Mouse (Mus musculus) neural tube, postnatal 0 days (tissue): ENCODE measurements around the gene Adprm. TPM values are rescaled to one million over a fixed set of nuclear protein-coding genes. Genes with fewer than 3 reads are reported as not detected.

Source experiments
- microRNA-seq: library from miRNA; unstranded; fragments of <30 nt; microRNA quantifications from one replicate; pipeline ENCODE4, GENCODE M21; 2016
- polyA plus RNA-seq: library from polyadenylated mRNA; unstranded; fragments of >200 nt; fragmentation: Nextera tagmentation; extraction: Ambion mirVana; gene quantifications from 2 replicates; pipeline ENCODE4 v1.2.1, GENCODE M21; 2015

Gene Adprm
- 25.3 and 27.4 TPM in 2 replicates for polyA plus RNA-seq

DNA sequence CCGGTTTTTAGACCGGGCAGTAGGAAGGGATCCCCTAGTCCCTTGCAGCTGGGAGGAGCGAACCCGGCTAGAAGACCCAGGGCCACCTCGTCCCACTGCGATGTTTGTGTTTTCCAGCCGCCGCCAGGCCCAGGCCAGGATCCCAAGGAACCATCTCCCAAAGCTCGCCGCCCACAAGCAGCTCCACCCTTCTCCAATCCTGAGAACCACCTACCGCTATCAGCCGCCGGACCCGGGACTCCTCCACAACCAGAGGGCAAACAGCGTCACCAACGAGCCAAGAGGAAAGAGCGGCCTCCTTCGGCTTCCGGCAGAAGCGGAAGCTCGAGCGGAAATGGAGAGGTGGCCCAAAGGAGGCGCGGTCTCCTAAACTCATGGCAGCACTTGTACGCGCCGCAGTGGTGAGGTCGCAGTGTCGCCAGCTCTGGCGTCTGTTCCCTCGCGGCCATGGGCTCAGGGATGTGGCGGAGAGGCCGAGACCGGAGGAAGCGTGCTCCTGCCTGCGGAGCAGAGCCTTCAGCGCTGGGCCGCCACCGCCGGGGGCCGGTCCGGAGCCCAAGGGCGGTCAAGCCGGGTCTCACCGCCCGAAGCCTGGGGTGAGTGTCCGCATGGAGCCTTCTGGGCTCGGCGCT is at the start of gene Adprm, which contains the start of gene Sco1:
Adprm (minus strand) TSS at position 274 of the 632 bp plus-strand sequence.
Sco1 (plus strand) TSS at position 350 of the 632 bp plus-strand sequence.

DNA sequence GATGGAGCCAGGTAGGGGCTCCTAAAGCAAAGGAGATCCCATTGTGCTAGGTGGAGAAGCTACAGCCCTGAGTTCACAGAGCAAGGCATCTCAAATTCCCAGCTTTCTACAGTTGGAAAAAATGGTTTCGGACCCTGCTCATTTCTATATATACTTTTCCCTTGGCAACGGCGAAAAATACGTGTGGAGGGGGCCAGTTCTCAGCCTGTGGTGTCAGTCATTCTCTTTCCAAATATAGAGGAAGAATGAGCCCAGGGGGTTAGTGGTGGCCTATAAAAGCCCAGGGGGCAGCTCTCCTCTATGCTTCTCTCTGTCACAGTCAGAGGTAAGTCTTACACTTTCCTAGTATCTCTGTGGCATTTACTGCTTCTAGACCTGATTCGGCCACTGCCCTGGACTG is 25.6 kb upstream of the Adprm start, which contains the start of gene Myh3:
Myh3 (plus strand) TSS at position 301 of the 400 bp plus-strand sequence.

DNA sequence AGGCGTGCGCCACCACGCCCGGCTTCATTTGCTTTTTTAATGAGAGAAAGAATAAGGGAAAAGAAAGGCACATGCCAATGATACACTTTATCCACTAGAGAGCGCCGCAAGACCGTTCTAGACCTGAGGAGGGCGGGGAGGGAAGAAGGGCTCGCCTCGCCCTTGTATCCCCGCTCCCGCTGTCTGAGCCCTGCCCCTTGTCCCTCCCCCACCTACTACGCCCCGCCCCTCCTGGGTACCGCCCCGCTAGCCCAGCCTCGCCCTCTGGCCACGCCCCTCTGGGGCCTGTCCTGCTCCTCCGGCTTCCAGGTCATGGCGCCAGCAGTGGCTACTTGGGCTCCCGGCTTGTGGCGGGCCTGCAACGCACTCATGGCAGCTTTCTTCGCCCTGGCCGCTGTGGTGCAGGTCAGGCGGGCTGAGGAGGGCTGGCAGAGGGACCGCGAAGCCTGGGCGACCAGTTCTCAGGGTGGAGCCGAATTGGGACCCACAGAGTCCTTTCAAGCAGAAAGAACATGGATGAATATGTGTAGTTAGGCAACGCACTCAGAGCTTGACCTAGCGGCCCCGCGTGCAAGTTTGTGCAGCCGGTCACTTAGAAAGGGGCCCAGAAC is 27.4 kb downstream of the Adprm start, which contains the start of gene Tmem220:
Tmem220 (plus strand) TSS at position 288 of the 611 bp plus-strand sequence.

Small RNA genes within 50 kb of the gene (microRNA-seq; reads per million reads assigned to microRNA genes)
- not detected for gene Mir6923

Other genes with a start within 250 kb of the Adprm start
- gene Pirt, start 140.6 kb downstream of the Adprm start, polyA plus RNA-seq, result 1.6 and 6.4 TPM in 2 replicates
- gene Tmem238l, start 96.0 kb downstream of the Adprm start, polyA plus RNA-seq, result not detected in 2 replicates
- 0.89 and 1.3 TPM in 2 replicates for gene Tmem220, start 27.4 kb downstream of the Adprm start, polyA plus RNA-seq
- gene Sco1, start 76 bp upstream of the Adprm start, polyA plus RNA-seq, result 12.4 and 13.1 TPM in 2 replicates
- gene Myh3, start 25.7 kb upstream of the Adprm start, polyA plus RNA-seq, result 0.15 and 0.31 TPM in 2 replicates
- 0.24 and 0.25 TPM in 2 replicates for gene Myh2, start 118.4 kb upstream of the Adprm start, polyA plus RNA-seq
- 0.13 and 0.14 TPM in 2 replicates for gene Myh1, start 147.5 kb upstream of the Adprm start, polyA plus RNA-seq
- not detected in 2 replicates for gene Myh4, start 185.4 kb upstream of the Adprm start, polyA plus RNA-seq
- 0.76 and 0.84 TPM in 2 replicates for gene Myh8, start 224.5 kb upstream of the Adprm start, polyA plus RNA-seq